In the genomic region with DNA sequence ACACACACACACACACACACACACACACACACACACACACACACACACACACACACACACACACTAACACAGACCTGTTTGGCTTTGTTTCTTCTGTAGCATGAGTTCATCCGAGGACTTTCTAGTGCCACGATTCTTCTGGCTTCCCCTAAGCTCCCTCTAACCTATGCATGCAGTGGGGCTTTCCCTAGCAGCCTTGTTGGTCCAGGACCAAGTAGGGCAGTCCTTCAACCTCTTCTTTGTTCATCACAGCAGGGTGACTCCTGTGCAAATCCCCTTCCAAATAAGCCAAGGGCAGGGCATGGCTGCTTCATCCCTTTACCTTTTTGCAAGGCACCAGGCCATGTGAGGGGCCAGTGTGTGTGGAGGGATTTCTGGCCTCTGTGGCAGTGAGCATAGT, we compare ENCODE assay signal across 12 mouse cellular contexts. TPM values are rescaled to one million over a fixed set of nuclear protein-coding genes. Genes with fewer than 3 reads are reported as not detected.
DNase-seq lines count a peak whose midpoint lies in the region; ATAC-seq and TF ChIP-seq lines count a peak whose summit lies in the region.
"Had no signal": no experiment of that assay in that cellular context is flagged by ENCODE, and none has a peak within 500 bp of the region (broad histone marks: within the 10 kb centered on the region; RNA-seq: fewer than 3 reads in every experiment).

No protein-coding gene starts in this region.

- no peaks in the 10 kb centered on the region for H3K9me3 ChIP-seq in heart, embryonic 13.5 days
- no peaks in the 10 kb centered on the region for H3K9me3 ChIP-seq in MEL (replicated peaks; ENCODE audit: insufficient read depth, low read length)
- H3K9me3 ChIP-seq: embryonic facial prominence, embryonic 13.5 days; liver, embryonic 15.5 days had no signal

- TF ChIP-seq RAD21 in MEL (IDR thresholded peaks at IDR 0.05; ENCODE audit: low read depth, low read length) = no peak

- H3K36me3 ChIP-seq in heart, embryonic 13.5 days = peaks cover 94% of the 10 kb centered on the region
- no peaks in the 10 kb centered on the region for H3K36me3 ChIP-seq in heart, adult 2 months (ENCODE audit: control insufficient read depth, insufficient read depth, low read length)
- no peaks in the 10 kb centered on the region for H3K36me3 ChIP-seq in MEL (ENCODE audit: control insufficient read depth in 1 of 2, insufficient read depth in 2 of 2, low read length in 2 of 2)
- H3K36me3 ChIP-seq in splenic B cell, adult 2 months (ENCODE audit: control insufficient read depth, insufficient read depth, low read length, poor library complexity, severe bottlenecking) = peaks cover 12% of the 10 kb centered on the region

- no peak for TF ChIP-seq POLR2A in heart, adult 2 months (IDR thresholded peaks at IDR 0.05; ENCODE audit: insufficient read depth, low read depth, low read length)
- TF ChIP-seq POLR2A in MEL (IDR thresholded peaks at IDR 0.05; ENCODE audit: control insufficient read depth in 1 of 2, insufficient read depth in 1 of 2, low read depth in 1 of 2, low read length in 2 of 2, poor library complexity in 1 of 2) = no peak

- no peak overlapping the region for H3K4me3 ChIP-seq in heart, embryonic 13.5 days
- H3K4me3 ChIP-seq in heart, adult 2 months = no peak overlapping the region
- H3K4me3 ChIP-seq in MEL (ENCODE audit: control insufficient read depth in 1 of 2, insufficient read depth in 1 of 2, low read depth in 2 of 2, low read length in 2 of 2) = peak overlapping the region in 1 of 2 experiments; percentile 31; a peak in 1 of 4 replicates
- H3K4me3 ChIP-seq: embryonic facial prominence, embryonic 13.5 days; forebrain, embryonic 13.5 days; liver, embryonic 15.5 days had no signal

- ATAC-seq in heart, embryonic 13.5 days (ENCODE audit: extremely low read depth, insufficient number of reproducible peaks, low FRiP score, low TSS enrichment) = no peak

- 48% methylated on average over 2 of the region's 2 CpGs for WGBS in heart, embryonic 13.5 days
- WGBS in heart, adult 2 months = 7% methylated on average over 2 of the region's 2 CpGs

- TF ChIP-seq EP300 in heart, adult 2 months (IDR thresholded peaks at IDR 0.05; ENCODE audit: insufficient read depth, low read depth, low read length) = no peak
- TF ChIP-seq EP300 in MEL (IDR thresholded peaks at IDR 0.05; ENCODE audit: low read depth in 1 of 2, low read length in 2 of 2) = no peak

- no peaks in the 10 kb centered on the region for H3K79me2 ChIP-seq in heart, adult 2 months (replicated peaks; ENCODE audit: control insufficient read depth, insufficient read depth, low read length)
- no peaks in the 10 kb centered on the region for H3K79me2 ChIP-seq in MEL (ENCODE audit: control insufficient read depth, insufficient read depth, low read length, poor library complexity)

- no peaks in the 10 kb centered on the region for H3K27me3 ChIP-seq in heart, embryonic 13.5 days (replicated peaks)
- H3K27me3 ChIP-seq in heart, adult 2 months (ENCODE audit: control insufficient read depth, insufficient read depth, low read length) = no peaks in the 10 kb centered on the region
- H3K27me3 ChIP-seq in MEL (ENCODE audit: control insufficient read depth in 1 of 2, insufficient read depth in 2 of 2, low read length in 2 of 2) = no peaks in the 10 kb centered on the region
- no peaks in the 10 kb centered on the region for H3K27me3 ChIP-seq in splenic B cell, adult 2 months (ENCODE audit: control insufficient read depth, insufficient read depth, low read length, poor library complexity, severe bottlenecking)
- H3K27me3 ChIP-seq: embryonic facial prominence, embryonic 13.5 days; forebrain, embryonic 13.5 days; liver, embryonic 15.5 days had no signal

- H3K9ac ChIP-seq in heart, embryonic 13.5 days = peak overlapping the region; percentile 47; the same call in 1 of the 2 replicates
- no peak overlapping the region for H3K9ac ChIP-seq in heart, adult 2 months (ENCODE audit: low read depth, low read length)
- no peak overlapping the region for H3K9ac ChIP-seq in MEL (ENCODE audit: control insufficient read depth, low read depth, low read length, poor library complexity, severe bottlenecking)
- H3K9ac ChIP-seq: embryonic facial prominence, embryonic 13.5 days; forebrain, embryonic 13.5 days; liver, embryonic 15.5 days had no signal

- no peak for DNase-seq in heart, adult 2 months
- DNase-seq in kidney, postnatal 10 days = peak; percentile 8
- no peak for DNase-seq in kidney, adult 18-20 months
- peak; percentile 30 for DNase-seq in MEL (ENCODE audit: low read depth, low spot score)
- DNase-seq in splenic B cell, adult 2 months (ENCODE audit: low read depth, low spot score) = peak; percentile 41
- DNase-seq in layer of hippocampus, postnatal 10 days (ENCODE audit: low spot score in 2 of 2) = no peak

- no peak for TF ChIP-seq CTCF in heart, adult 2 months (IDR thresholded peaks at IDR 0.05)
- no peak for TF ChIP-seq CTCF in MEL (IDR thresholded peaks at IDR 0.05 in 2 of 3, conservative IDR thresholded peaks at IDR 0.05 in 1 of 3; ENCODE audit: control insufficient read depth in 1 of 3, insufficient read depth in 1 of 3, low read depth in 2 of 3, low read length in 3 of 3, poor library complexity in 1 of 3, severe bottlenecking in 1 of 3)

- intact Hi-C loops in heart, adult 2 months (cut with DNase I) = loop anchor here (1.0 to 2.0 kb wide), 2 partner anchors 41 to 88 kb away; no protein-coding TSS in a partner anchor

- peak overlapping the region; percentile 63 for H3K27ac ChIP-seq in heart, embryonic 13.5 days (replicated peaks)
- no peak overlapping the region for H3K27ac ChIP-seq in heart, adult 2 months
- no peak overlapping the region for H3K27ac ChIP-seq in MEL (ENCODE audit: control insufficient read depth, low read depth, low read length)
- H3K27ac ChIP-seq: embryonic facial prominence, embryonic 13.5 days; forebrain, embryonic 13.5 days; kidney, postnatal 0 days; liver, embryonic 15.5 days had no signal

- H3K4me1 ChIP-seq in heart, embryonic 13.5 days = peaks cover 36% of the 10 kb centered on the region
- H3K4me1 ChIP-seq in heart, adult 2 months (ENCODE audit: control insufficient read depth, insufficient read depth, low read length) = peaks cover 2% of the 10 kb centered on the region
- H3K4me1 ChIP-seq in MEL (ENCODE audit: control insufficient read depth in 1 of 2, insufficient read depth in 2 of 2, low read length in 2 of 2) = 0 out of 4 replicates have a peak, but pooled peaks cover 0 to 5% of the 10 kb centered on the region in 2 experiments
- H3K4me1 ChIP-seq: embryonic facial prominence, embryonic 13.5 days; liver, embryonic 15.5 days had no signal

- H3K4me2 ChIP-seq in heart, embryonic 13.5 days = no peak overlapping the region
- H3K4me2 ChIP-seq: embryonic facial prominence, embryonic 13.5 days; forebrain, embryonic 13.5 days; liver, embryonic 15.5 days; midbrain, embryonic 11.5 days had no signal

TF ChIP-seq in MEL, 35 proteins besides CTCF, POLR2A, EP300 and RAD21:
- no peak for TF ChIP-seq POLR2AphosphoS5 (IDR thresholded peaks at IDR 0.05; ENCODE audit: borderline replicate concordance, low read depth, low read length)

RNA-seq across cellular contexts. Expression of gene Anxa6, which starts 34.5 kb away (rescaled TPM):
- polyA plus RNA-seq in heart, embryonic 13.5 days (2015; fragmentation: Nextera tagmentation; extraction: Ambion mirVana) = 315 and 354 TPM in 2 replicates
- 100 to 1,000 TPM; 205 to 213 TPM for total RNA-seq in heart, adult 2 months (2021)
- polyA plus RNA-seq in heart, adult 2 months (2012; rRNA removed) = 136 and 193 TPM in 2 replicates
- total RNA-seq in MEL (2012; rRNA removed) = 47.0 and 49.0 TPM in 2 replicates
- polyA plus RNA-seq in MEL (2012; ENCODE audit: insufficient read depth in 1 of 2, insufficient read length in 2 of 2, low read depth in 1 of 2, low replicate concordance in 2 of 2, missing spikeins in 1 of 2) = 10 to 100 TPM in 1 of 2 experiments, not detected in 1; 49.4 TPM
- total RNA-seq in layer of hippocampus, postnatal 10 days (2021) = 10 to 100 TPM; 88.4 to 88.7 TPM

RNA-seq across cellular contexts. Expression of gene Tnip1, which starts 36.0 kb away (rescaled TPM):
- polyA plus RNA-seq in heart, embryonic 13.5 days (2015; fragmentation: Nextera tagmentation; extraction: Ambion mirVana) = 18.6 and 21.2 TPM in 2 replicates
- total RNA-seq in heart, adult 2 months (2021) = 10 to 100 TPM; 25.9 to 34.4 TPM
- 26.6 and 31.9 TPM in 2 replicates for polyA plus RNA-seq in heart, adult 2 months (2012; rRNA removed)
- total RNA-seq in MEL (2012; rRNA removed) = 8.1 and 10.5 TPM in 2 replicates
- polyA plus RNA-seq in MEL (2012; ENCODE audit: insufficient read depth in 1 of 2, insufficient read length in 2 of 2, low read depth in 1 of 2, low replicate concordance in 2 of 2, missing spikeins in 1 of 2) = 10 to 100 TPM in 1 of 2 experiments, not detected in 1; 19.7 TPM
- 10 to 100 TPM; 29.0 to 32.2 TPM for total RNA-seq in layer of hippocampus, postnatal 10 days (2021)

Comparison
In these comparisons a context has a peak if more than half of its experiments do, and no peak if none do; other contexts are left out.
1. DNase-seq: peak in kidney, postnatal 10 days (single experiment), MEL (single experiment) and splenic B cell, adult 2 months (single experiment); none in heart, adult 2 months (0 of 2), kidney, adult 18-20 months (single experiment) and layer of hippocampus, postnatal 10 days (0 of 2).